Mouse (Mus musculus) kidney, embryonic 16.5 days (tissue): ENCODE measurements around the gene Zdhhc1. TPM values are rescaled to one million over a fixed set of nuclear protein-coding genes. Genes with fewer than 3 reads are reported as not detected.
A peak's percentile ranks its signal among the peaks of the same experiment; 100 is the strongest.

Source experiments
- ATAC-seq: fragments of 200-750 bp; cut with Nextera tagmentation; 2 replicates; pipeline ENCODE4 v1.8.0; 2017; ENCODE audit warnings: moderate TSS enrichment; ENCODE audit not compliant: low FRiP score, low TSS enrichment
- H3K27ac ChIP-seq: fragments of 300-500 bp; sonication (generic); 2 replicates; pipeline ENCODE4 v1.5.1; 2014; ENCODE audit warnings: low read length
- H3K27me3 ChIP-seq: fragments of 300-500 bp; sonication (generic); 2 replicates; pipeline ENCODE4 v1.6.1; 2014; ENCODE audit warnings: low read length, control low read depth, mixed read lengths; ENCODE audit not compliant: insufficient read depth
- H3K36me3 ChIP-seq: fragments of 300-500 bp; sonication (generic); 2 replicates; pipeline ENCODE4 v1.6.1; 2014; ENCODE audit warnings: low read length, control low read depth, mixed read lengths; ENCODE audit not compliant: insufficient read depth
- H3K4me1 ChIP-seq: fragments of 300-500 bp; sonication (generic); 2 replicates; pipeline ENCODE4 v1.6.1; 2014; ENCODE audit warnings: low read length, control low read depth, mixed read lengths; ENCODE audit not compliant: insufficient read depth
- H3K4me2 ChIP-seq: fragments of 300-500 bp; sonication (generic); replicated peaks from 2 replicates; pipeline ENCODE4 v1.6.1; 2014; ENCODE audit warnings: low read depth, low read length
- H3K4me3 ChIP-seq: fragments of 300-500 bp; sonication (generic); 2 replicates; pipeline ENCODE4 v1.5.1; 2014; ENCODE audit warnings: mild to moderate bottlenecking, low read length
- H3K9ac ChIP-seq: fragments of 300-500 bp; sonication (generic); replicated peaks from 2 replicates; pipeline ENCODE4 v1.6.1; 2014; ENCODE audit warnings: low read length
- H3K9me3 ChIP-seq: fragments of 300-500 bp; sonication (generic); 2 replicates; pipeline ENCODE4 v1.6.1; 2016; ENCODE audit warnings: low read length, control low read depth
- WGBS: fragments of 180-500 bp; shearing (Covaris S2); extraction: QIAGEN DNeasy Blood & Tissue Kit; methylation state at CpG from one replicate; pipeline ENCODE4 v1.1.7; 2014; 5-methylcytosine and 5-hydroxymethylcytosine counted together
- polyA plus RNA-seq: library from polyadenylated mRNA; unstranded; fragments of >200 nt; fragmentation: Nextera tagmentation; extraction: Ambion mirVana; gene quantifications from 2 replicates; pipeline ENCODE4 v1.2.1, GENCODE M21; 2015

Gene Zdhhc1
- 49.6 and 51.1 TPM in 2 replicates for polyA plus RNA-seq

DNA sequence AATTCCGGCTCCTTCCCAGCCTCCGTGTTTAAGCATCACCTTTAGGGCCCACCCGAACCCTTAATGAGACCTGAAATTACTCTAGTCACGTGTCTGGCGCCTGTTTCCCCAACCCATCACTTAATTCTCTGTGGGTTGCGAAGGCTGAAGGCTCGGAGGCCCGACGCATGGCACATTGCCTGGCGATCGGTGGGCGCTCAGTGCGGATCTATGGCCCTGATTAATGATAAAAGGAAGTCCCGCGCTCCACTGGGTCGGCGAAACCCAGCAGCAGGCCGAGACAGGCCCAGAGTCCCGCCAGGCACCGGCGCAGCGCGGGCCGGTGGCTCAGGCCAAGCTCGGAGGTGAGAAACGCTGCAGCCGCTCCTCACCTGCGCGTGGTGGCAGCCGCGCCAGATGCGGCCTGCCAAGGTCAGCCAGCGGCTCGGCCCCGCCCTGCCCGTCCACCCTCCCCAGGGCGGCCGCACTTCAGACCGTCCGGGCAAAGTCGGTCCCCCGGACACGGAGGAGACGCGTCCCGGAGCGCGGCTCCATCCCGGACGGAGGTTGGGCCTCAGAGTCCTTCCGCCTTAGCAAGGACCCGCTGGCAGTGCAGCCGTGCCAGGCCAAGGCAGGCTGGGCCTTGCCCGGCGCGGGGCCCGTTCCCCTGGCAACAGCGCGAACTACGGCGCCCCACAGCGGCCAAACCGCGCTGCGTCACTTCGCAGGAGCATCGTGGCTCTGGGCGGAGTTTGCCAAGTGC, at the start of gene Zdhhc1:
Gene Zdhhc1, minus strand, starts transcription at position 464 of the 742 bp plus-strand sequence.
- H3K4me1 ChIP-seq = peaks cover 29% of the 10 kb centered on the region
- H3K27me3 ChIP-seq = no peaks in the 10 kb centered on the region
- no peaks in the 10 kb centered on the region for H3K36me3 ChIP-seq
- peak within 1 kb of the TSS; percentile 82 for H3K4me3 ChIP-seq
- peak within 1 kb of the TSS; percentile 86 for H3K27ac ChIP-seq
- H3K9me3 ChIP-seq = no peaks in the 10 kb centered on the region
- peak; percentile 86 for ATAC-seq
- WGBS = under 1% methylated on average over 68 of the region's 68 CpGs
- H3K9ac ChIP-seq = peak within 1 kb of the TSS; percentile 95
- peak within 1 kb of the TSS; percentile 82 for H3K4me2 ChIP-seq

DNA sequence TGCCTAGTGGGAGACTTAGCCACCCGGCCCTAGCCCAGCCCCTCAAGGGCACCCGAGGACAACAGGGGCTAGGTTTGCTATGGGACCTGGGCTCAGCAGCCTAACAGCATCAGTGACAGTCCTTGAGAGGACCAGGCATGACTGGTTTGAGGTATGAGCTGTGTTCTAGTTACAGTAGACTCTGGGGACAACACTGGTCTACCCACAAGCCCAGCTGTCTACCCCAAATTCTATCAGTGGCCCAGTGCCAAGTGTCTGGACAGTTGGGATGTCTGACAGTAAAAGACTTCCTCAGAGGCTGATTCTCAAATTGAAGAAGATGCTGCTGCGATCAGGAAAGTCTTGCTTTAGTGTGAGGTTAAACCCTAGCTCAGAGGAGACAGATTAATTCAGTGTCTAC, 48.5 kb upstream of the Zdhhc1 start:
- no peak overlapping the region for H3K4me2 ChIP-seq
- 0 out of 2 replicates have a peak, but pooled peaks have one; percentile 21 for ATAC-seq
- H3K9ac ChIP-seq = no peak overlapping the region
- no peaks in the 10 kb centered on the region for H3K36me3 ChIP-seq
- peak overlapping the region; percentile 94 for H3K27ac ChIP-seq
- 70% methylated on average over 3 of the region's 3 CpGs for WGBS
- H3K4me1 ChIP-seq = peaks cover 32% of the 10 kb centered on the region
- H3K27me3 ChIP-seq = no peaks in the 10 kb centered on the region
- no peak overlapping the region for H3K4me3 ChIP-seq
- no peaks in the 10 kb centered on the region for H3K9me3 ChIP-seq

DNA sequence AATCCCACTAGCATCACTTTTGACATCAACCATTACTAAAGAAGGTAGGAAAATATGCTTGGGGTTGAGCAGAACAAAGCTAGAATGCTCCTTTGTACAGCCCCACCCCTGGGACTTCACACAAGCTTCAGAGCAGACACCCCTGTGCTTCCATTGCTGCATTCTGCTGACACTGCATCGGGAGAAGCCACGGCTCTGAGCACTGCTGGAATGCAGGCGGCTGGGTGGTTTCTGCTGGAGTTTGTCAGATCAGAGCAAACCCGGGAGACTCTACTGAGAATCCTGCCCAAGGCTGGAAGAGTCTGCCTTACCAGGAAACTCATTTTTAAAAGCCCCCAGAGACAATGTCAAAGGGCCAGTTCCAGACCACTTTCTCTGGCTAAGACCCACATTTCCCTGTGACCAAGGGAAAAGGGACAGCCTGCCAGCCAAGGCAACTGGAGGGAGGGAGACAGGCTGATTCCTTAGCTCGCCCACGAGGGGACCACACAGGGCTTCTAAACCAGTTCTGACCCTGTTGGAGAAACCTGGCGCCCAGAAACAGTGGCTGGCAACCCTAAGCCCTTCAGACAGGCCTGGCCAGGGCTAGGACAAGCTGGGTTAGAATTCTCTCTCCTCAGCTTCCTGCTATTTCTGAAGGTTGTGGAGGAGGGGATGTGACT, 48.0 kb upstream of the Zdhhc1 start:
- peak; percentile 80 for ATAC-seq
- WGBS = 32% methylated on average over 7 of the region's 7 CpGs
- peak overlapping the region; percentile 94 for H3K27ac ChIP-seq
- H3K4me1 ChIP-seq = peaks cover 32% of the 10 kb centered on the region
- no peak overlapping the region for H3K4me2 ChIP-seq
- no peaks in the 10 kb centered on the region for H3K36me3 ChIP-seq
- 0 out of 2 replicates have a peak overlapping the region, but pooled peaks have one; percentile 22 for H3K9ac ChIP-seq
- H3K9me3 ChIP-seq = no peaks in the 10 kb centered on the region
- no peak overlapping the region for H3K4me3 ChIP-seq
- H3K27me3 ChIP-seq = no peaks in the 10 kb centered on the region

DNA sequence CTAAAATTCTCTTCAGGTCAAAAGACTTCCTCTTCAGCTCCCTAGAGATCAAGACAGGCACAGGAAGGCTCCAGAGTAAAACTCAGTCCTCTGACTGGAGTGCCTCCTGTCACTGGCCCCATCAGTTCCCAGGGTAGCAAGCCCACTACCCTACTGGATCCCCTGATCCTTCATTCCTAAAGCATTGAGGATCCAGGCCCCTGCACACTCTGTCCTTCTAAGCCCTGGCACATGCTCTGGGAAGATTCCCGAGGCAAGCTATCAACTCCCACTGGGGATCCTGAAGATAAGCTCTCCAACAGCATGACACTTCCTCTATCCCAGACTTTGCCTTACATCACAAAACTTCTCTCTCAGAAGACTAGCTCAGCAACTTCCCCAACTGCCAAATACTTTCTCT, 47.0 kb upstream of the Zdhhc1 start:
- Histone ChIP-seq H3K4me2 (no peak overlapping the region), H3K27ac (peak overlapping the region; percentile 94; the same call in 1 of the 2 replicates), H3K9me3 (no peaks in the 10 kb centered on the region), H3K4me3 (no peak overlapping the region), H3K27me3 (no peaks in the 10 kb centered on the region), H3K36me3 (peaks cover 5% of the 10 kb centered on the region; the same call in 1 of the 2 replicates), H3K4me1 (peaks cover 32% of the 10 kb centered on the region), H3K9ac (no peak overlapping the region)
- WGBS = 21% methylated on average over 1 of the region's 1 CpGs
- ATAC-seq = no peak

DNA sequence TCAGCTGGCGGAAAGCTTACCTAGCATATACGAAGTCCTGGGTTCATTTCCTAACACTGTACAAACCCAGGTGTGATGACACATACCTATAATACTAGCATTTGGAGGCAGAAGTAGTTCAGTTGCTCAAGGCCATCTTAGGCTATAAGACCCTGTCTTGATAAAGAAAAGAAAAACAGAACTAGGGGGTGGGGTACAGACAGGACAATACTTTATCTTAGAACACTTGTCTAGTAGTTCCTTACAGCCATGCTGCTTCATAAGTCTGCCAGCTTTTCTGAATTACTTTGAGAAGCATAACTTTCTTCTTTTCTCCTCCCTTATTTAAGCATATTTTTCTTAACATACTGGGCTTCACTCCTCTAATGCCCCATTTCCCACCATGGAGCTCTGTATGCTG, 46.1 kb upstream of the Zdhhc1 start:
- no peak overlapping the region for H3K4me3 ChIP-seq
- peaks cover 32% of the 10 kb centered on the region for H3K4me1 ChIP-seq
- H3K4me2 ChIP-seq = no peak overlapping the region
- H3K27me3 ChIP-seq = no peaks in the 10 kb centered on the region
- ATAC-seq = no peak
- WGBS = 89% methylated on average over 2 of the region's 2 CpGs
- H3K9me3 ChIP-seq = no peaks in the 10 kb centered on the region
- no peak overlapping the region for H3K9ac ChIP-seq
- H3K36me3 ChIP-seq = peaks cover 13% of the 10 kb centered on the region; the same call in 1 of the 2 replicates
- peak overlapping the region; percentile 29; the same call in 1 of the 2 replicates for H3K27ac ChIP-seq

DNA sequence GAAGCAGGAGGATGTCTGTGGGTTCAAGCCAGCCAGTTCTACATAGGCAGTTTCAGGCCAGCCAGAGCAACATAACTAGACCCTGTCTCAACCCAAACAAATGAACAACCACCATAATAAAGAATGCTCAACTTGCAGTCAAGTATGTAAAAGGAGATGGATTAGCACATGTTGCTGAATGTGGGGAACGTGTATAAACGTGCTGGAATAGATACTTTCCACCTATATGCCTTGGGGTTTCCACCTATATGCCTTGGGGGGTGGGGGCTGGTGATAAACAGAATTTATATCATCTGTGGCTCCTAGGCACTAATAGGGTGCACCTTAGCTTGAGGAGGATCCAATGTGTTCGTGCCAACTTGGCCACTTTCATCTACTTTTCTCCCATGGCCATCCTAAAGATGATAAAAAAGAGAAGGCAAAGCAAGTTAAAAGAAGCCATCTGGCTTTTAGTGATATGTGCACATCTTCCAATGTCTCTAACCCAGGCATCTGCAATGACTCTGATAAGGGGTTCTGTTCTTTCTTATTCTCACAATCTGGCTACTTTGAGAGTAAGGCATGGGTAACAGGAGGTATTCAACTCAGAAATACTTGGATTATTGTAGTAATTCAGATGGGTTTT, 45.4 kb upstream of the Zdhhc1 start:
- Histone ChIP-seq H3K36me3 (peaks cover 19% of the 10 kb centered on the region), H3K4me1 (peaks cover 32% of the 10 kb centered on the region), H3K27me3 (no peaks in the 10 kb centered on the region), H3K4me3 (no peak overlapping the region), H3K27ac (no peak overlapping the region), H3K9me3 (no peaks in the 10 kb centered on the region), H3K4me2 (no peak overlapping the region), H3K9ac (no peak overlapping the region)
- 84% methylated on average over 3 of the region's 3 CpGs for WGBS
- ATAC-seq = no peak

DNA sequence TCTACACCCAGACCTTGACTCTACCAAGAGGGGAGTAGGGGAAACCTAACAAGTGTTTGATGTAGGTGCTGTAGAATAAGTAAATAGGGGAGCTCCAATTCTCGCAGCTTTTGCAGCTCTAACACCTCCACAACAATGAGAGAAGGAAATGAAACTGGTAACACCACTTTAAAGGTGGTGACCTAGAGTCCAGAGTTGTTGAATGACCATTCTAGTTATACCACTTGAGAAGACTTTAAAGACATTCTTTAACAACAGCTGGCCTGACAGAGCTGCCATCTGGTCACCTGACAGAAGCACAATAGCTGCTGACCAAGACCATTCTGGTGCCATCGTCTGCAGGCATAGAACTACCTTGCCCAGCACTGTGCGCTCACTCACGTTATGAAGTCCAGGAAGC, 42.2 kb upstream of the Zdhhc1 start:
- Histone ChIP-seq H3K4me2 (no peak overlapping the region), H3K4me3 (no peak overlapping the region), H3K36me3 (peaks cover 24% of the 10 kb centered on the region), H3K9me3 (no peaks in the 10 kb centered on the region), H3K4me1 (peaks cover 11% of the 10 kb centered on the region), H3K27ac (no peak overlapping the region), H3K9ac (no peak overlapping the region), H3K27me3 (no peaks in the 10 kb centered on the region)
- 73% methylated on average over 4 of the region's 4 CpGs for WGBS
- ATAC-seq = no peak

DNA sequence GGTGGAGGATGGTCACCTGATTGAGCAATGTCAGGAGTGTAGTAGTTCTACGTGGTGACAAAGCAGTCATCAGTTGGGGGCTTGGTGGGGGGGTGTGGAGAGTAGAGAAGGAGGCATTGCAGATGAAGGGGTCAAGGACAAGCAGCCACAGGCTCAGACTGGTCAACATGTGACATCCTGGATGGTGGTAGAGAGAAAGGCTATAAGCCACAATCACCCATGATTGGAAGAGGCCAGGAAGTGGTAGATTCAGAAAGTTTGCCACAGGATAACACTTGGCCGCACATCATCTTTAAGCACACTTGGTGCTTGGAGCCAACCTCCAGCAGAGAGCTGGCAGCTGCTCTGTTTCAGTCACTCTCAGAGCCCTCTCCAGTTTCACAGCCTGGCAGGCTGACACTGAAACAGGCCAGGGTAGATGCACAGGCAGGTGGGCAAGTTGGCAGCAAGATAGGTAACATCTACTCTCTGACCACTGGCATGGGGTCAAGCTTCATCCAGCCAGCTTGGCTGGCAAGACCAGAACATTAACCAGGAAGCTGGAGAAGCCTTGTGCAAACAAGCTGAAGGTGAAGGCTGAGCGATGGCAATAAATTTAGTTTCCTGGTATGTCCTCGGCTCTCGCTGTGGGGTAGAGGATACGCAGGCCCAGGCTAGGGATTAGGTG, 40.4 kb upstream of the Zdhhc1 start:
- peaks cover 20% of the 10 kb centered on the region for H3K4me1 ChIP-seq
- H3K9ac ChIP-seq = no peak overlapping the region
- no peaks in the 10 kb centered on the region for H3K9me3 ChIP-seq
- H3K27ac ChIP-seq = no peak overlapping the region
- no peaks in the 10 kb centered on the region for H3K27me3 ChIP-seq
- H3K36me3 ChIP-seq = peaks cover 24% of the 10 kb centered on the region
- H3K4me2 ChIP-seq = no peak overlapping the region
- no peak for ATAC-seq
- 62% methylated on average over 6 of the region's 6 CpGs for WGBS
- no peak overlapping the region for H3K4me3 ChIP-seq

DNA sequence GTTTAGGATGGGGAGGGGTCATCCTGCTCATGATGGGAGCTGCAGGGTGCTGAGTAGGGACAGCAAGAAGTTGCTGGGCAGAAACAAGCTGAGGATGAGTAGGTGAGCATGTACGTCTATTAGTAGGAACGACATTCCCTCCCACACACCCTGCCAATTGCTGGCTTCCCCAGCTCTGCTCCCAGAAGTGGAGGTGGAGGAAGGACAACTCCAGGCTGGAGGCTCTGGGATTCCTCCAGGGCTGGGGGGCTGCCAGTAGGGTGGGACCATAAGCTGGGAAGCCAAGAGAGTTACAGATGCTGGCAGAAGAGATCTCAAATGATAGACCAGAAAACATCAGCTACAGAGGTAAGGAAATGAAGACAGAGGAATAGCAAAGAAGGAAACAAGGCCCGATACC, 39.8 kb upstream of the Zdhhc1 start:
- Histone ChIP-seq H3K4me1 (peaks cover 20% of the 10 kb centered on the region), H3K9ac (no peak overlapping the region), H3K9me3 (no peaks in the 10 kb centered on the region), H3K4me2 (no peak overlapping the region), H3K27me3 (no peaks in the 10 kb centered on the region), H3K4me3 (no peak overlapping the region), H3K36me3 (peaks cover 24% of the 10 kb centered on the region), H3K27ac (no peak overlapping the region)
- ATAC-seq = no peak
- WGBS = 73% methylated on average over 3 of the region's 3 CpGs
